Mouse (Mus musculus): Measurements from ENCODE around the gene Myo1f. TPM values are rescaled to one million over a fixed set of nuclear protein-coding genes. Genes with fewer than 3 reads are reported as not detected.
A peak's percentile ranks its signal among the peaks of the same experiment; 100 is the strongest.
"Not testable (repeated sequence)": the region's sequence is repeated elsewhere in the genome, so short reads cannot be mapped to it uniquely, and the experiment has no call there.

Gene Myo1f
- polyA plus RNA-seq, 1 experiment from 2014 or later, result 6.4 TPM

GRCm38 (mm10) chr17:33597271-33597670 is 41.8 kb downstream of the Myo1f start:
- Histone ChIP-seq H3K4me3 (replicated peaks) (no peak overlapping the region), H3K27me3 (replicated peaks) (no peaks in the 10 kb centered on the region; the same call in 1 of the 2 replicates), H3K9me3 (no peaks in the 10 kb centered on the region), H3K9ac (no peak overlapping the region), H3K36me3 (no peaks in the 10 kb centered on the region), H3K4me1 (no peaks in the 10 kb centered on the region), H3K4me2 (no peak overlapping the region), H3K27ac (no peak overlapping the region)
- no peak for ATAC-seq (ENCODE audit: insufficient read depth, low FRiP score, low read depth)

GRCm38 (mm10) chr17:33598506-33598905 is 43.0 kb downstream of the Myo1f start:
- WGBS, result 86% methylated on average over 5 of the region's 5 CpGs
- Histone ChIP-seq H3K4me2 (no peak overlapping the region), H3K27ac (no peak overlapping the region), H3K4me1 (no peaks in the 10 kb centered on the region), H3K36me3 (no peaks in the 10 kb centered on the region), H3K9ac (no peak overlapping the region), H3K9me3 (no peaks in the 10 kb centered on the region), H3K4me3 (replicated peaks) (no peak overlapping the region), H3K27me3 (replicated peaks) (no peaks in the 10 kb centered on the region)
- no peak for ATAC-seq (ENCODE audit: insufficient read depth, low FRiP score, low read depth)

GRCm38 (mm10) chr17:33599836-33600475 is 44.4 kb downstream of the Myo1f start:
- H3K4me2 ChIP-seq, result no peak overlapping the region
- H3K36me3 ChIP-seq, result no peaks in the 10 kb centered on the region
- no peaks in the 10 kb centered on the region for H3K27me3 ChIP-seq (replicated peaks)
- no peak overlapping the region for H3K9ac ChIP-seq
- 85% methylated on average over 8 of the region's 8 CpGs for WGBS
- ATAC-seq (ENCODE audit: insufficient read depth, low FRiP score, low read depth), result no peak
- H3K9me3 ChIP-seq, result no peaks in the 10 kb centered on the region
- H3K27ac ChIP-seq, result no peak overlapping the region
- no peaks in the 10 kb centered on the region for H3K4me1 ChIP-seq
- no peak overlapping the region for H3K4me3 ChIP-seq (replicated peaks)

- Histone ChIP-seq H3K4me3 (replicated peaks) (no peak overlapping the region), H3K4me2 (no peak overlapping the region), H3K36me3 (no peaks in the 10 kb centered on the region), H3K9ac (no peak overlapping the region), H3K4me1 (no peaks in the 10 kb centered on the region), H3K9me3 (no peaks in the 10 kb centered on the region), H3K27me3 (replicated peaks) (no peaks in the 10 kb centered on the region), H3K27ac (no peak overlapping the region)
- no peak for ATAC-seq (ENCODE audit: insufficient read depth, low FRiP score, low read depth)
- 79% methylated on average over 3 of the region's 3 CpGs for WGBS
Observed at GRCm38 (mm10) chr17:33600831-33601230, 45.3 kb downstream of the Myo1f start.

GRCm38 (mm10) chr17:33601947-33602346 is 46.4 kb downstream of the Myo1f start:
- Histone ChIP-seq H3K9me3 (no peaks in the 10 kb centered on the region), H3K4me3 (replicated peaks) (no peak overlapping the region), H3K27ac (no peak overlapping the region), H3K4me2 (no peak overlapping the region), H3K27me3 (replicated peaks) (no peaks in the 10 kb centered on the region), H3K4me1 (no peaks in the 10 kb centered on the region), H3K36me3 (no peaks in the 10 kb centered on the region), H3K9ac (no peak overlapping the region)
- no peak for ATAC-seq (ENCODE audit: insufficient read depth, low FRiP score, low read depth)
- 85% methylated on average over 12 of the region's 12 CpGs for WGBS

- Histone ChIP-seq H3K4me3 (replicated peaks) (no peak overlapping the region), H3K27me3 (replicated peaks) (no peaks in the 10 kb centered on the region), H3K9me3 (no peaks in the 10 kb centered on the region), H3K36me3 (no peaks in the 10 kb centered on the region), H3K4me1 (no peaks in the 10 kb centered on the region), H3K9ac (no peak overlapping the region), H3K4me2 (no peak overlapping the region), H3K27ac (no peak overlapping the region)
- ATAC-seq (ENCODE audit: insufficient read depth, low FRiP score, low read depth), result no peak
- WGBS, result 83% methylated on average over 2 of the region's 2 CpGs
Observed at GRCm38 (mm10) chr17:33607273-33607672, 51.8 kb downstream of the Myo1f start.

- no peaks in the 10 kb centered on the region for H3K9me3 ChIP-seq
Observed at GRCm38 (mm10) chr17:33610548-33610947, 55.0 kb downstream of the Myo1f start.

GRCm38 (mm10) chr17:33613726-33614125 is 58.2 kb downstream of the Myo1f start:
- 88% methylated on average over 5 of the region's 5 CpGs for WGBS
- not testable (repeated sequence) for ATAC-seq (ENCODE audit: insufficient read depth, low FRiP score, low read depth); H3K4me3 ChIP-seq (replicated peaks)

More at GRCm38 (mm10) chr17:33610548-33610947, 55.0 kb downstream of the Myo1f start:
- Histone ChIP-seq H3K9ac (no peak overlapping the region), H3K4me3 (replicated peaks) (no peak overlapping the region), H3K27me3 (replicated peaks) (no peaks in the 10 kb centered on the region), H3K27ac (no peak overlapping the region), H3K36me3 (no peaks in the 10 kb centered on the region), H3K4me2 (no peak overlapping the region), H3K4me1 (no peaks in the 10 kb centered on the region)
- WGBS, result 80% methylated on average over 7 of the region's 7 CpGs
- ATAC-seq (ENCODE audit: insufficient read depth, low FRiP score, low read depth), result no peak

GRCm38 (mm10) chr17:33627281-33627680 is 71.8 kb downstream of the Myo1f start:
- H3K4me1 ChIP-seq, result peaks cover 15% of the 10 kb centered on the region
- no peak overlapping the region for H3K4me3 ChIP-seq (replicated peaks)
- no peaks in the 10 kb centered on the region for H3K27me3 ChIP-seq (replicated peaks)
- H3K9ac ChIP-seq, result no peak overlapping the region
- WGBS, result 89% methylated on average over 3 of the region's 3 CpGs
- no peaks in the 10 kb centered on the region for H3K9me3 ChIP-seq
- ATAC-seq (ENCODE audit: insufficient read depth, low FRiP score, low read depth), result no peak
- H3K27ac ChIP-seq, result no peak overlapping the region
- H3K36me3 ChIP-seq, result peaks cover 15% of the 10 kb centered on the region; the same call in 1 of the 2 replicates
- H3K4me2 ChIP-seq, result no peak overlapping the region

More at GRCm38 (mm10) chr17:33613726-33614125, 58.2 kb downstream of the Myo1f start:
- H3K9ac ChIP-seq; H3K9me3 ChIP-seq; H3K4me2 ChIP-seq; H3K27me3 ChIP-seq (replicated peaks); H3K36me3 ChIP-seq; H3K27ac ChIP-seq; H3K4me1 ChIP-seq: not testable (repeated sequence)

GRCm38 (mm10) chr17:33628621-33629486 is 73.3 kb downstream of the Myo1f start, which contains the start of gene Zfp414:
Gene Zfp414, plus strand, starts transcription at chr17:33629090.
- Histone ChIP-seq H3K4me3 (replicated peaks) (peak within 1 kb of the TSS; percentile 72), H3K9me3 (no peaks in the 10 kb centered on the region), H3K4me2 (peak within 1 kb of the TSS; percentile 77), H3K36me3 (peaks cover 15% of the 10 kb centered on the region; the same call in 1 of the 2 replicates), H3K9ac (peak within 1 kb of the TSS; percentile 57; the same call in 1 of the 2 replicates), H3K27me3 (replicated peaks) (no peaks in the 10 kb centered on the region), H3K27ac (peak within 1 kb of the TSS; percentile 99), H3K4me1 (peaks cover 15% of the 10 kb centered on the region)
- ATAC-seq (ENCODE audit: insufficient read depth, low FRiP score, low read depth), result peak; percentile 97
- 2% methylated on average over 34 of the region's 35 CpGs for WGBS

- Histone ChIP-seq H3K27me3 (replicated peaks) (no peaks in the 10 kb centered on the region), H3K4me2 (peak overlapping the region; percentile 77), H3K27ac (peak overlapping the region; percentile 99), H3K4me1 (peaks cover 15% of the 10 kb centered on the region), H3K4me3 (replicated peaks) (peak overlapping the region; percentile 72), H3K9ac (peak overlapping the region; percentile 57; the same call in 1 of the 2 replicates), H3K36me3 (peaks cover 15% of the 10 kb centered on the region; the same call in 1 of the 2 replicates), H3K9me3 (no peaks in the 10 kb centered on the region)
- ATAC-seq (ENCODE audit: insufficient read depth, low FRiP score, low read depth), result peak; percentile 20
- 64% methylated on average over 12 of the region's 12 CpGs for WGBS
Observed at GRCm38 (mm10) chr17:33629487-33630125, 74.1 kb downstream of the Myo1f start.
